Mouse (Mus musculus) liver, embryonic 12.5 days (tissue): ENCODE results near the gene Arhgap17. TPM values are rescaled to one million over a fixed set of nuclear protein-coding genes. Genes with fewer than 3 reads are reported as not detected.
A peak's percentile ranks its signal among the peaks of the same experiment; 100 is the strongest.

Experiments
- ATAC-seq: fragments of 200-750 bp; cut with Nextera tagmentation; 2 replicates; pipeline ENCODE4 v1.8.0; 2017; ENCODE audit warnings: moderate number of reproducible peaks, mild to moderate bottlenecking, moderate library complexity
- H3K27ac ChIP-seq: fragments of 300-500 bp; sonication (generic); 2 replicates; pipeline ENCODE4 v1.5.1; 2016; ENCODE audit warnings: mild to moderate bottlenecking
- H3K27me3 ChIP-seq: fragments of 300-500 bp; sonication (generic); replicated peaks from 2 replicates; pipeline ENCODE4 v1.6.1; 2016; ENCODE audit warnings: mild to moderate bottlenecking, moderate library complexity
- H3K36me3 ChIP-seq: fragments of 300-500 bp; sonication (generic); 2 replicates; pipeline ENCODE4 v1.6.1; 2016; ENCODE audit warnings: mild to moderate bottlenecking, moderate library complexity
- H3K4me1 ChIP-seq: fragments of 300-500 bp; sonication (generic); 2 replicates; pipeline ENCODE4 v1.6.1; 2016
- H3K4me2 ChIP-seq: fragments of 300-500 bp; sonication (generic); 2 replicates; pipeline ENCODE4 v1.6.1; 2016; ENCODE audit warnings: mild to moderate bottlenecking, moderate library complexity
- H3K4me3 ChIP-seq: fragments of 300-500 bp; sonication (generic); 2 replicates; pipeline ENCODE4 v1.5.1; 2016; ENCODE audit warnings: mild to moderate bottlenecking, moderate library complexity
- H3K9ac ChIP-seq: fragments of 300-500 bp; sonication (generic); 2 replicates; pipeline ENCODE4 v1.6.1; 2016; ENCODE audit warnings: mild to moderate bottlenecking, moderate library complexity
- H3K9me3 ChIP-seq: fragments of 300-500 bp; sonication (generic); replicated peaks from 2 replicates; pipeline ENCODE4 v1.6.1; 2016; ENCODE audit warnings: mild to moderate bottlenecking, moderate library complexity
- WGBS: fragments of 180-500 bp; shearing (Covaris S2); methylation state at CpG from one replicate; pipeline ENCODE4 v1.1.7; 2016; ENCODE audit not compliant: insufficient replicate concordance; 5-methylcytosine and 5-hydroxymethylcytosine counted together
- polyA plus RNA-seq: library from polyadenylated mRNA; unstranded; fragments of >200 nt; fragmentation: Nextera tagmentation; extraction: Ambion mirVana; gene quantifications from 2 replicates; pipeline ENCODE4 v1.2.1, GENCODE M21; 2016

Arhgap17 gene
- polyA plus RNA-seq, 1 experiment from 2014 or later, result 16.7 TPM

- Histone ChIP-seq H3K27me3 (no peaks in the 10 kb centered on the region), H3K36me3 (peaks cover 31% of the 10 kb centered on the region), H3K4me1 (peaks cover 17% of the 10 kb centered on the region; the same call in 1 of the 2 replicates), H3K9ac (no peak overlapping the region), H3K4me3 (no peak overlapping the region), H3K27ac (no peak overlapping the region), H3K4me2 (no peak overlapping the region), H3K9me3 (no peaks in the 10 kb centered on the region)
- ATAC-seq, result no peak
- 87% methylated on average over 8 of the region's 8 CpGs for WGBS
These were observed 28.2 kb upstream of the Arhgap17 start for GRCm38 (mm10) chr7:123397931-123398330.

GRCm38 (mm10) chr7:123397369-123397768 lies 27.7 kb upstream of the Arhgap17 start:
- H3K9ac ChIP-seq, result no peak overlapping the region
- 65% methylated on average over 8 of the region's 8 CpGs for WGBS
- peaks cover 17% of the 10 kb centered on the region; the same call in 1 of the 2 replicates for H3K4me1 ChIP-seq
- H3K9me3 ChIP-seq, result no peaks in the 10 kb centered on the region
- no peak for ATAC-seq
- no peaks in the 10 kb centered on the region for H3K27me3 ChIP-seq
- no peak overlapping the region for H3K27ac ChIP-seq
- H3K4me2 ChIP-seq, result no peak overlapping the region
- H3K4me3 ChIP-seq, result no peak overlapping the region
- H3K36me3 ChIP-seq, result peaks cover 31% of the 10 kb centered on the region

DNA sequence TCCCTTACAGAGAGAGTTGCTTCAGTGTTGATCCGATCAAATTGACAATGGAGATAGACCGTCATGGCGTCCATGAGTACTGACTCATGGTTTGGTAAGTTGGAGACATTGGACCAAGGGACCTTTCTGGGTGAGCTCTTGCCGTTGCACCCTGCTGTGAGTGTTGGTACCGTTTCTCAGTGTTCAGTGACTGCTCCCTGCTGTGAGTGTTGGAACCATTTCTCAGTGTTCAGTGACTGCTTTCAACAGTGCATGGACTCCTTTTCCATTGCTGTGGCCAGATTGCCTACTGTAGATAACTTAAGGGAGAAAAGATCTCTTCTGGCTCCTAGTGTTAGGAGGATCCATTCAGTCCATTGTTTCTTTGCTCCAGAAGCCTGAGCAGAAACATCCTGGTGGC lies 27.2 kb upstream of the Arhgap17 start:
- no peak for ATAC-seq
- 87% methylated on average over 5 of the region's 5 CpGs for WGBS
- peaks cover 17% of the 10 kb centered on the region; the same call in 1 of the 2 replicates for H3K4me1 ChIP-seq

GRCm38 (mm10) chr7:123394271-123394670 lies 24.6 kb upstream of the Arhgap17 start:
- H3K4me3 ChIP-seq, result no peak overlapping the region
- no peak overlapping the region for H3K27ac ChIP-seq
- H3K9me3 ChIP-seq, result no peaks in the 10 kb centered on the region
- 75% methylated on average over 6 of the region's 6 CpGs for WGBS
- no peak for ATAC-seq
- no peaks in the 10 kb centered on the region for H3K27me3 ChIP-seq
- no peak overlapping the region for H3K4me2 ChIP-seq
- peaks cover 15% of the 10 kb centered on the region; the same call in 1 of the 2 replicates for H3K4me1 ChIP-seq
- peaks cover 32% of the 10 kb centered on the region for H3K36me3 ChIP-seq
- H3K9ac ChIP-seq, result no peak overlapping the region

More for the DNA sequence above, 27.2 kb upstream of the Arhgap17 start:
- Histone ChIP-seq H3K9me3 (no peaks in the 10 kb centered on the region), H3K4me2 (no peak overlapping the region), H3K36me3 (peaks cover 31% of the 10 kb centered on the region), H3K4me3 (no peak overlapping the region), H3K27ac (no peak overlapping the region), H3K27me3 (no peaks in the 10 kb centered on the region), H3K9ac (no peak overlapping the region)

DNA sequence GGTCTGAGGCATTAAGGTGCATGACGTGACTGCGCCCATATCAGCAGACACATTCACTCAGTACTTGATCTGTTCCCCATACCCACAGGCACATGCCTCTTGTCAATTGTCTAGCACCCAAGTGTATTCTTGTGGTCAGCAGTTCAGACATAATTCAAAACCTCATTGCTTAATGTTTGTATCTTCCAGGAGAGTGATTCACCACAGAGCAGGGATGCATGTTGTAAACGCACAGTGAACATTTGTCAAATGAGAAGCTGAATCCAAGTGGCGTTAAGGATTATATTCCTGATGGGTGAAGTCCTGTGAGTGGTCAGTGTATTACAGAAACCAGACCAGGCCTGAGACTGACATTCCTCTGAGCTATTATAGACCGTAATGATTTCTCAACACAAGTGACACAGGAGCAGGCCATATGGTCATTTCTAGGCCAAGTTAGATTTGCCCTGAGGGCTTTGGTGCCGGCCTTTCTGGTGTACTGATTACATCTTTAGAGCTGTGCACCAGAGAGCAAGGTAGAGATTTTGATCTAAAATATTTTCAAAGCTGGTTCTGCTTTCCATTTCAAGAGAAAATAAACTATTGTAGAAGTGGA lies 20.1 kb upstream of the Arhgap17 start:
- Histone ChIP-seq H3K4me2 (no peak overlapping the region), H3K36me3 (peaks cover 64% of the 10 kb centered on the region), H3K4me1 (peaks cover 24% of the 10 kb centered on the region), H3K27me3 (no peaks in the 10 kb centered on the region), H3K27ac (no peak overlapping the region), H3K9ac (no peak overlapping the region), H3K4me3 (no peak overlapping the region), H3K9me3 (no peaks in the 10 kb centered on the region)
- WGBS, result 81% methylated on average over 6 of the region's 6 CpGs
- ATAC-seq, result no peak

- no peak overlapping the region for H3K4me3 ChIP-seq
- no peaks in the 10 kb centered on the region for H3K27me3 ChIP-seq
- H3K36me3 ChIP-seq, result peaks cover 56% of the 10 kb centered on the region
- H3K4me1 ChIP-seq, result peaks cover 16% of the 10 kb centered on the region
- 67% methylated on average over 11 of the region's 11 CpGs for WGBS
- ATAC-seq, result peak; percentile 55; the same call in 1 of the 2 replicates
- H3K9me3 ChIP-seq, result no peaks in the 10 kb centered on the region
- no peak overlapping the region for H3K9ac ChIP-seq
- H3K4me2 ChIP-seq, result no peak overlapping the region
- H3K27ac ChIP-seq, result peak overlapping the region; percentile 58
These were observed 16.1 kb upstream of the Arhgap17 start for GRCm38 (mm10) chr7:123385693-123386407.

DNA sequence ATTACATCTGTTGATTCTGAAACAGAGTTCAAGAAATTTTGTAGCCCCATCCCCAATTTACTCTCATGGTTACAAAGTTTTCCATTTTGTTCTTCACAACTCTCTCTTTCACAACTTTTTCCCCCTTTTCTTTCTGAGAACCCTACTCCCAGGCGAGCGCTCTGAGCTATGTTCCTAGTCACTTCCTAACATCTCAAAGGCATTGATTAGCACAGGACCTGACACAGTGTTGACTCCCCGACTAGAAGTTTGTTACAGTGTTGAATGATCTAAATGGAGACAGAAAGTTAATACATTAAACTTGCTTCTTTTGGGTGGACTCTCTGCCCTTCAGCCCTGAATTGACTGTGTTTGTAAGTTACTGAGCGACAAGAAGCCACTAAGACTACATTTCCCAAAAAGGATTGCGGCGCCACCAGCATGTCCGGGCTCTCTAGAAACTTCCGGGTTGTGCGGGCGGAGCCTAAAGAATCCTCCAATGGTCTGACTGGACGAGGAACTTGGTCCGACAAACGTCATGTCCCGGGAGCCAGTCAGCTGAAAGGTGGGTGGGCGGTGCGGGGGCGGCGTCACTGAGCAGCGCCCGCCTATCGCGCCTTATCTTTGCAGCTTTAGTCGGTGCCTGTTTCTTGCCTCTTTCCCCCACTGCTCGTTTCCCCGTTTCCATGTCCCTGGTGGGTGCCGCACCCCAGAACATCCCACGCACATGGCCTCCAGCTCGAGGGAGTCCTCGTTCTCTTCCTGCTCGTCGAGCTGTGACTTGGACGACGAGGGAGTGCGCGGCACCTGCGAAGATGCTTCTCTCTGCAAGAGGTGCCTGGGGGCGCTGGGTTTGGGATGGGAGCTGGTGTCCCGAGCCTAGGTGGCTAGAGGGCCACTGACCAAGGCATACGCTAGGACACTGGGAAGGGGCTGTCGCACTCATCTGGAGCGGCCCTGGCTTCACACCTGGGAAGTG lies 8.0 kb upstream of the Arhgap17 start:
- Histone ChIP-seq H3K36me3 (peaks cover 7% of the 10 kb centered on the region; the same call in 1 of the 2 replicates), H3K4me3 (peak overlapping the region; percentile 84), H3K9ac (peak overlapping the region; percentile 82), H3K4me2 (peak overlapping the region; percentile 88), H3K4me1 (peaks cover 24% of the 10 kb centered on the region), H3K9me3 (no peaks in the 10 kb centered on the region), H3K27ac (peak overlapping the region; percentile 73), H3K27me3 (no peaks in the 10 kb centered on the region)
- ATAC-seq, result peak; percentile 99
- 4% methylated on average over 41 of the region's 41 CpGs for WGBS

GRCm38 (mm10) chr7:123371501-123371900 lies 1.8 kb upstream of the Arhgap17 start:
- H3K27me3 ChIP-seq, result no peaks in the 10 kb centered on the region
- H3K36me3 ChIP-seq, result no peaks in the 10 kb centered on the region
- no peak overlapping the region for H3K9ac ChIP-seq
- H3K4me1 ChIP-seq, result peaks cover 41% of the 10 kb centered on the region
- no peak for ATAC-seq
- H3K27ac ChIP-seq, result no peak overlapping the region
- 58% methylated on average over 3 of the region's 3 CpGs for WGBS
- H3K4me2 ChIP-seq, result peak overlapping the region; percentile 93; the same call in 1 of the 2 replicates
- no peak overlapping the region for H3K4me3 ChIP-seq
- H3K9me3 ChIP-seq, result no peaks in the 10 kb centered on the region

DNA sequence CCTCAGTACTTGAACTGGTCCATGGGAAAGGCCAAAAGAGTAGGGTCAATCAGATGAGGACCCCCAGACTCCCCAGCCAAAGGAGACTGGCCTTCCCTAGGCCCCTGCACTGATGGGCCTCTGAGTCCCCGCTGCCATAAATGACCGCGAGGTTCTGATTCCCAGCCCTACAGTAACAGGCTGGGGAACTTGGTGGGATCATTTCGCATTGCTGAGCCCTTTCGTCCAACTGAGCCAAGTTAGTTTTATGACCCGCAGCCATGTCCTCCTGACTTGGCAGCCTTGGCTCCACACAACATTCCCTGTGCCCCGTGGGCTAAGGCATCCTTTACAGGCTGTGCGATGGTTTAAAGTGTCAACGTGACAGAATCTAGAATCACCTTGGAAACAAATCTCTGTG lies 985 bp upstream of the Arhgap17 start:
- Histone ChIP-seq H3K9me3 (no peaks in the 10 kb centered on the region), H3K27ac (peak overlapping the region; percentile 92), H3K36me3 (no peaks in the 10 kb centered on the region)

GRCm38 (mm10) chr7:123368778-123369746 lies 653 bp downstream of the Arhgap17 start:
- peaks cover 65% of the 10 kb centered on the region for H3K4me1 ChIP-seq

More for the DNA sequence above, 985 bp upstream of the Arhgap17 start:
- peak overlapping the region; percentile 94 for H3K4me3 ChIP-seq
- H3K4me1 ChIP-seq, result peaks cover 49% of the 10 kb centered on the region
- WGBS, result 66% methylated on average over 9 of the region's 9 CpGs
- peak overlapping the region; percentile 93 for H3K4me2 ChIP-seq
- ATAC-seq, result no peak
- no peaks in the 10 kb centered on the region for H3K27me3 ChIP-seq
- peak overlapping the region; percentile 95 for H3K9ac ChIP-seq

DNA sequence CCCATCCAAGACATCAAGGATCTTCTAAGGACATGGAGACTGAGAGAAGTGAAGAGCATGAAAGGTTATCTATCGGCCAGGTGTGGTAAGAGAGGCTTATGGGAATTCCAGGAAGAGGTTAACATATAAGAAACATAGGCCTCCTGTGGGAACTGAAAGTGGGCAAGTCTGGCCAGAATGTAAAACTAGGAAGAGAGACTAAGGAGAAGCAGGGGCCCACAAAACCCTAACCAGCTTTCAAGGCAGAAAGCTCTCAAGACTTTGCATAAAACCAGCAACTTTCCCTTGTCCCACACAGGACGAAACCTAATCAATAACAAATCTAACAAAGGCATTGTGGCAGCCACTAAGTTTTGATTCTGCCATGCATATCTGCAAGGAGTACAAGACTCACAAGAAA lies 1.5 kb downstream of the Arhgap17 start:
- no peak for ATAC-seq
- Histone ChIP-seq H3K4me1 (peaks cover 74% of the 10 kb centered on the region), H3K9ac (peak overlapping the region; percentile 95), H3K36me3 (peaks cover 14% of the 10 kb centered on the region; the same call in 1 of the 2 replicates), H3K27me3 (no peaks in the 10 kb centered on the region), H3K4me2 (peak overlapping the region; percentile 93), H3K9me3 (no peaks in the 10 kb centered on the region), H3K27ac (no peak overlapping the region), H3K4me3 (peak overlapping the region; percentile 94)
- 41% methylated on average over 2 of the region's 2 CpGs for whole genome bisulfite sequencing

More at GRCm38 (mm10) chr7:123368778-123369746, 653 bp downstream of the Arhgap17 start:
- Histone ChIP-seq H3K4me2 (peak overlapping the region; percentile 93), H3K36me3 (peaks cover 6% of the 10 kb centered on the region; the same call in 1 of the 2 replicates), H3K9ac (peak overlapping the region; percentile 95), H3K27me3 (no peaks in the 10 kb centered on the region), H3K9me3 (no peaks in the 10 kb centered on the region), H3K27ac (peak overlapping the region; percentile 92), H3K4me3 (peak overlapping the region; percentile 94)
- WGBS, result 1% methylated on average over 43 of the region's 51 CpGs
- peak; percentile 34 for ATAC-seq
